Mouse (Mus musculus) left cerebral cortex, adult 8-10 months (tissue): Measurements from ENCODE around the gene Tmem95. TPM values are rescaled to one million over a fixed set of nuclear protein-coding genes. Genes with fewer than 3 reads are reported as not detected.
A peak's percentile ranks its signal among the peaks of the same experiment; 100 is the strongest.

Source experiments
- DNase-seq, 2 experiments: peaks; one replicate each; pipeline ENCODE4 v3.0.0; 2022; ENCODE audit warnings: low spot score in 2 of 2
- microRNA-seq, 2 experiments: library from miRNA; unstranded; fragments of <30 nt; microRNA quantifications; one replicate each; pipeline ENCODE4 v1.2.0; 2022
- total RNA-seq, 4 experiments: library from RNA; stranded (reverse); gene quantifications; 2 replicates each; pipeline ENCODE4 v1.2.4; 2022

Gene Tmem95
- total RNA-seq, 4 experiments from 2014 or later, result not detected

- no peak for DNase-seq
Measured at GRCm38 (mm10) chr11:69848021-69848420, 29.8 kb downstream of the Tmem95 start.

GRCm38 (mm10) chr11:69846738-69847688 is 30.8 kb downstream of the Tmem95 start:
- DNase-seq, result no peak

GRCm38 (mm10) chr11:69846198-69846680 is 31.6 kb downstream of the Tmem95 start, which contains the start of gene Plscr3:
TSS of gene Plscr3 (plus strand) at chr11:69846376.
- peak; percentile 75 to 82 for DNase-seq

- DNase-seq, result no peak
Measured at GRCm38 (mm10) chr11:69838714-69839104, 39.1 kb downstream of the Tmem95 start.

- peak; percentile 94 to 98 for DNase-seq
Measured at GRCm38 (mm10) chr11:69837952-69838713, 39.7 kb downstream of the Tmem95 start, which contains the start of gene Tmem256. TSS of gene Tmem256 (plus strand) at chr11:69838514.

- peak in 1 of 2 experiments; percentile 37 for DNase-seq
Measured at GRCm38 (mm10) chr11:69837604-69837951, 40.2 kb downstream of the Tmem95 start, which contains the start of gene Nlgn2. TSS of gene Nlgn2 (minus strand) at chr11:69837784.

GRCm38 (mm10) chr11:69836703-69837576 is 40.9 kb downstream of the Tmem95 start:
- DNase-seq, result peak in 1 of 2 experiments; percentile 46

GRCm38 (mm10) chr11:69835966-69836335 is 41.9 kb downstream of the Tmem95 start:
- no peak for DNase-seq

GRCm38 (mm10) chr11:69835326-69835965 is 42.4 kb downstream of the Tmem95 start:
- DNase-seq, result no peak

GRCm38 (mm10) chr11:69834001-69834549 is 43.7 kb downstream of the Tmem95 start:
- peak in 1 of 2 experiments; percentile 29 for DNase-seq

- DNase-seq, result no peak
Measured at GRCm38 (mm10) chr11:69833554-69833953, 44.3 kb downstream of the Tmem95 start.

GRCm38 (mm10) chr11:69828832-69829231 is 49.0 kb downstream of the Tmem95 start:
- no peak for DNase-seq

Small RNA genes within 50 kb of the gene (microRNA-seq; reads per million reads assigned to microRNA genes)
- gene Mir6924, result 0 reads per million in 2 experiments

Other genes with a start within 250 kb of the Tmem95 start
- 100 to 1,000 TPM; 132 to 147 (median 140) TPM for gene Fxr2, start 245.0 kb downstream of the Tmem95 start, total RNA-seq
- gene Sox15, start 222.7 kb downstream of the Tmem95 start, total RNA-seq, result under 1 TPM in 1 of 4 experiments, not detected in 3; 0.46 TPM
- 10 to 100 TPM; 59.3 to 68.7 (median 61.4) TPM for gene Mpdu1, start 215.4 kb downstream of the Tmem95 start, total RNA-seq
- 10 to 100 TPM; 14.1 to 63.3 (median 34.2) TPM for gene Cd68, start 211.9 kb downstream of the Tmem95 start, total RNA-seq
- 100 to 1,000 TPM; 268 to 307 (median 295) TPM for gene Eif4a1, start 205.6 kb downstream of the Tmem95 start, total RNA-seq
- gene Senp3, start 195.9 kb downstream of the Tmem95 start, total RNA-seq, result 10 to 100 TPM; 72.6 to 96.8 (median 83.6) TPM
- 1 to 10 TPM; 2.5 to 4.2 (median 3.2) TPM for gene Tnfsf13, start 192.2 kb downstream of the Tmem95 start, total RNA-seq
- 10 to 100 TPM; 10.2 to 15.1 (median 11.7) TPM for gene Tnfsf12, start 182.2 kb downstream of the Tmem95 start, total RNA-seq
- gene Tnfsfm13, start 181.9 kb downstream of the Tmem95 start, total RNA-seq, result 1 to 10 TPM; 1.5 to 2.0 (median 1.8) TPM
- gene Polr2a, start 119.4 kb downstream of the Tmem95 start, total RNA-seq, result 10 to 100 TPM; 48.6 to 56.4 (median 51.3) TPM
- not detected for gene Slc35g3, start 116.0 kb downstream of the Tmem95 start, total RNA-seq
- gene Zbtb4, start 112.1 kb downstream of the Tmem95 start, total RNA-seq, result 100 to 1,000 TPM; 138 to 158 (median 147) TPM
- 1 to 10 TPM in 2 of 4 experiments, under 1 TPM in 2; 0.51 to 1.2 (median 0.92) TPM for gene Chrnb1, start 82.1 kb downstream of the Tmem95 start, total RNA-seq
- gene Fgf11, start 76.2 kb downstream of the Tmem95 start, total RNA-seq, result 10 to 100 TPM; 18.8 to 22.3 (median 19.7) TPM
- gene Tmem102, start 72.4 kb downstream of the Tmem95 start, total RNA-seq, result under 1 TPM in 2 of 4 experiments, not detected in 2; 0.16 to 0.20 TPM
- not detected for gene Gm39566, start 62.7 kb downstream of the Tmem95 start, total RNA-seq
- not detected for gene Spem2, start 59.6 kb downstream of the Tmem95 start, total RNA-seq
- under 1 TPM in 3 of 4 experiments, not detected in 1; 0.43 to 0.74 (median 0.49) TPM for gene Spem1, start 55.8 kb downstream of the Tmem95 start, total RNA-seq
- gene Nlgn2, start 40.2 kb downstream of the Tmem95 start, total RNA-seq, result 100 to 1,000 TPM; 217 to 228 (median 217) TPM
- 100 to 1,000 TPM; 117 to 147 (median 123) TPM for gene Tmem256, start 39.5 kb downstream of the Tmem95 start, total RNA-seq
- 10 to 100 TPM; 16.0 to 20.0 (median 18.6) TPM for gene Plscr3, start 31.6 kb downstream of the Tmem95 start, total RNA-seq
- under 1 TPM in 3 of 4 experiments, not detected in 1; 0.26 to 0.46 (median 0.30) TPM for gene Tnk1, start 19.3 kb downstream of the Tmem95 start, total RNA-seq
- 1 to 10 TPM; 1.0 to 2.0 (median 1.2) TPM for gene Kctd11, start 3.4 kb upstream of the Tmem95 start, total RNA-seq
- gene Acap1, start 17.5 kb upstream of the Tmem95 start, total RNA-seq, result not detected
- 1 to 10 TPM in 1 of 4 experiments, under 1 TPM in 3; 0.39 to 1.1 (median 0.56) TPM for gene 2810408A11Rik, start 23.0 kb upstream of the Tmem95 start, total RNA-seq
- gene Neurl4, start 23.1 kb upstream of the Tmem95 start, total RNA-seq, result 100 to 1,000 TPM in 3 of 4 experiments, 10 to 100 TPM in 1; 97.6 to 122 (median 112) TPM
- gene Gps2, start 35.9 kb upstream of the Tmem95 start, total RNA-seq, result 10 to 100 TPM; 27.1 to 37.6 (median 32.4) TPM
- 100 to 1,000 TPM; 413 to 430 (median 416) TPM for gene Eif5a, start 43.9 kb upstream of the Tmem95 start, total RNA-seq
- gene Ybx2, start 57.8 kb upstream of the Tmem95 start, total RNA-seq, result 1 to 10 TPM; 5.1 to 9.6 (median 6.1) TPM
- gene Slc2a4, start 70.2 kb upstream of the Tmem95 start, total RNA-seq, result 1 to 10 TPM; 4.8 to 5.4 (median 5.1) TPM
- not detected for gene Cldn7, start 86.8 kb upstream of the Tmem95 start, total RNA-seq
- 100 to 1,000 TPM; 108 to 126 (median 118) TPM for gene Ctdnep1, start 103.1 kb upstream of the Tmem95 start, total RNA-seq
- 100 to 1,000 TPM in 1 of 4 experiments, 10 to 100 TPM in 3; 78.7 to 101 (median 87.1) TPM for gene Elp5, start 104.5 kb upstream of the Tmem95 start, total RNA-seq
- 100 to 1,000 TPM; 218 to 247 (median 236) TPM for gene Gabarap, start 113.1 kb upstream of the Tmem95 start, total RNA-seq
- 10 to 100 TPM; 49.6 to 59.9 (median 51.8) TPM for gene Phf23, start 117.8 kb upstream of the Tmem95 start, total RNA-seq
- 10 to 100 TPM; 28.0 to 36.9 (median 32.9) TPM for gene Dvl2, start 122.6 kb upstream of the Tmem95 start, total RNA-seq
- gene Acadvl, start 137.4 kb upstream of the Tmem95 start, total RNA-seq, result 10 to 100 TPM; 57.9 to 68.3 (median 61.2) TPM
- gene Dlg4, start 138.9 kb upstream of the Tmem95 start, total RNA-seq, result 100 to 1,000 TPM; 721 to 849 (median 797) TPM
- 1 to 10 TPM in 2 of 4 experiments, under 1 TPM in 2; 0.77 to 2.4 (median 1.5) TPM for gene Asgr1, start 176.1 kb upstream of the Tmem95 start, total RNA-seq
- gene Asgr2, start 214.6 kb upstream of the Tmem95 start, total RNA-seq, result not detected